Mouse (Mus musculus): ENCODE results near the gene Cntnap1. TPM values are rescaled to one million over a fixed set of nuclear protein-coding genes. Genes with fewer than 3 reads are reported as not detected.

Cntnap1 gene
- 0.17 TPM for polyA plus RNA-seq (2014; fragmentation: Illumina TruSeq; extraction: RNeasy Lipid Tissue Mini Kit (QIAGEN cat#74804); ENCODE audit: low read depth, low replicate concordance)

GRCm38 (mm10) chr11:101170354-101170810, at the start of gene Cntnap1:
TSS of gene Cntnap1 (plus strand) at chr11:101170523.

GRCm38 (mm10) chr11:101155728-101156371, 14.5 kb upstream of the Cntnap1 start, which contains the start of gene Tubg2:
TSS of gene Tubg2 (plus strand) at chr11:101155907.

GRCm38 (mm10) chr11:101170811-101171610, 688 bp downstream of the Cntnap1 start, which contains the start of gene Plekhh3:
TSS of gene Plekhh3 (minus strand) at chr11:101171351.

GRCm38 (mm10) chr11:101174851-101175628, 4.7 kb downstream of the Cntnap1 start, which contains the start of gene Ccr10:
TSS of gene Ccr10 (minus strand) at chr11:101175443.

GRCm38 (mm10) chr11:101226065-101226701, 55.9 kb downstream of the Cntnap1 start, which contains the start of gene Ezh1:
TSS of gene Ezh1 (minus strand) at chr11:101226463.

Other genes starting within 250 kb of the Cntnap1 start
- 18.6 TPM for gene Stat3, start 231.0 kb upstream of the Cntnap1 start, polyA plus RNA-seq (2014; fragmentation: Illumina TruSeq; extraction: RNeasy Lipid Tissue Mini Kit (QIAGEN cat#74804); ENCODE audit: low read depth, low replicate concordance)
- gene Cavin1, start 199.6 kb upstream of the Cntnap1 start, polyA plus RNA-seq (2014; fragmentation: Illumina TruSeq; extraction: RNeasy Lipid Tissue Mini Kit (QIAGEN cat#74804); ENCODE audit: low read depth, low replicate concordance): 126 TPM
- gene Atp6v0a1, start 161.1 kb upstream of the Cntnap1 start, polyA plus RNA-seq (2014; fragmentation: Illumina TruSeq; extraction: RNeasy Lipid Tissue Mini Kit (QIAGEN cat#74804); ENCODE audit: low read depth, low replicate concordance): 131 TPM
- gene Naglu, start 100.5 kb upstream of the Cntnap1 start, polyA plus RNA-seq (2014; fragmentation: Illumina TruSeq; extraction: RNeasy Lipid Tissue Mini Kit (QIAGEN cat#74804); ENCODE audit: low read depth, low replicate concordance): 0.76 TPM
- gene Hsd17b1, start 92.1 kb upstream of the Cntnap1 start, polyA plus RNA-seq (2014; fragmentation: Illumina TruSeq; extraction: RNeasy Lipid Tissue Mini Kit (QIAGEN cat#74804); ENCODE audit: low read depth, low replicate concordance): not detected
- 5.5 TPM for gene Coasy, start 88.0 kb upstream of the Cntnap1 start, polyA plus RNA-seq (2014; fragmentation: Illumina TruSeq; extraction: RNeasy Lipid Tissue Mini Kit (QIAGEN cat#74804); ENCODE audit: low read depth, low replicate concordance)
- gene Mlx, start 83.2 kb upstream of the Cntnap1 start, polyA plus RNA-seq (2014; fragmentation: Illumina TruSeq; extraction: RNeasy Lipid Tissue Mini Kit (QIAGEN cat#74804); ENCODE audit: low read depth, low replicate concordance): 51.7 TPM
- 4.3 TPM for gene Psmc3ip, start 75.1 kb upstream of the Cntnap1 start, polyA plus RNA-seq (2014; fragmentation: Illumina TruSeq; extraction: RNeasy Lipid Tissue Mini Kit (QIAGEN cat#74804); ENCODE audit: low read depth, low replicate concordance)
- gene Retreg3, start 50.6 kb upstream of the Cntnap1 start, polyA plus RNA-seq (2014; fragmentation: Illumina TruSeq; extraction: RNeasy Lipid Tissue Mini Kit (QIAGEN cat#74804); ENCODE audit: low read depth, low replicate concordance): 40.1 TPM
- 3.0 TPM for gene Tubg1, start 50.6 kb upstream of the Cntnap1 start, polyA plus RNA-seq (2014; fragmentation: Illumina TruSeq; extraction: RNeasy Lipid Tissue Mini Kit (QIAGEN cat#74804); ENCODE audit: low read depth, low replicate concordance)
- not detected for gene Tubg2, start 14.6 kb upstream of the Cntnap1 start, polyA plus RNA-seq (2014; fragmentation: Illumina TruSeq; extraction: RNeasy Lipid Tissue Mini Kit (QIAGEN cat#74804); ENCODE audit: low read depth, low replicate concordance)
- gene Plekhh3, start 828 bp downstream of the Cntnap1 start, polyA plus RNA-seq (2014; fragmentation: Illumina TruSeq; extraction: RNeasy Lipid Tissue Mini Kit (QIAGEN cat#74804); ENCODE audit: low read depth, low replicate concordance): not detected
- gene Ccr10, start 4.9 kb downstream of the Cntnap1 start, polyA plus RNA-seq (2014; fragmentation: Illumina TruSeq; extraction: RNeasy Lipid Tissue Mini Kit (QIAGEN cat#74804); ENCODE audit: low read depth, low replicate concordance): not detected
- gene Ezh1, start 55.9 kb downstream of the Cntnap1 start, polyA plus RNA-seq (2014; fragmentation: Illumina TruSeq; extraction: RNeasy Lipid Tissue Mini Kit (QIAGEN cat#74804); ENCODE audit: low read depth, low replicate concordance): 26.1 TPM
- 6.6 TPM for gene Ramp2, start 75.5 kb downstream of the Cntnap1 start, polyA plus RNA-seq (2014; fragmentation: Illumina TruSeq; extraction: RNeasy Lipid Tissue Mini Kit (QIAGEN cat#74804); ENCODE audit: low read depth, low replicate concordance)
- gene Vps25, start 83.2 kb downstream of the Cntnap1 start, polyA plus RNA-seq (2014; fragmentation: Illumina TruSeq; extraction: RNeasy Lipid Tissue Mini Kit (QIAGEN cat#74804); ENCODE audit: low read depth, low replicate concordance): 99.3 TPM
- not detected for gene Wnk4, start 90.0 kb downstream of the Cntnap1 start, polyA plus RNA-seq (2014; fragmentation: Illumina TruSeq; extraction: RNeasy Lipid Tissue Mini Kit (QIAGEN cat#74804); ENCODE audit: low read depth, low replicate concordance)
- gene Cntd1, start 108.5 kb downstream of the Cntnap1 start, polyA plus RNA-seq (2014; fragmentation: Illumina TruSeq; extraction: RNeasy Lipid Tissue Mini Kit (QIAGEN cat#74804); ENCODE audit: low read depth, low replicate concordance): 0.35 TPM
- 5.0 TPM for gene Coa3, start 108.6 kb downstream of the Cntnap1 start, polyA plus RNA-seq (2014; fragmentation: Illumina TruSeq; extraction: RNeasy Lipid Tissue Mini Kit (QIAGEN cat#74804); ENCODE audit: low read depth, low replicate concordance)
- gene Becn1, start 131.8 kb downstream of the Cntnap1 start, polyA plus RNA-seq (2014; fragmentation: Illumina TruSeq; extraction: RNeasy Lipid Tissue Mini Kit (QIAGEN cat#74804); ENCODE audit: low read depth, low replicate concordance): 112 TPM
- 268 TPM for gene Psme3, start 145.7 kb downstream of the Cntnap1 start, polyA plus RNA-seq (2014; fragmentation: Illumina TruSeq; extraction: RNeasy Lipid Tissue Mini Kit (QIAGEN cat#74804); ENCODE audit: low read depth, low replicate concordance)
- gene Aoc2, start 154.5 kb downstream of the Cntnap1 start, polyA plus RNA-seq (2014; fragmentation: Illumina TruSeq; extraction: RNeasy Lipid Tissue Mini Kit (QIAGEN cat#74804); ENCODE audit: low read depth, low replicate concordance): not detected
- 22.7 TPM for gene Aoc3, start 160.1 kb downstream of the Cntnap1 start, polyA plus RNA-seq (2014; fragmentation: Illumina TruSeq; extraction: RNeasy Lipid Tissue Mini Kit (QIAGEN cat#74804); ENCODE audit: low read depth, low replicate concordance)
- gene G6pc, start 197.0 kb downstream of the Cntnap1 start, polyA plus RNA-seq (2014; fragmentation: Illumina TruSeq; extraction: RNeasy Lipid Tissue Mini Kit (QIAGEN cat#74804); ENCODE audit: low read depth, low replicate concordance): 0.47 TPM
- 8.6 TPM for gene Aarsd1, start 247.1 kb downstream of the Cntnap1 start, polyA plus RNA-seq (2014; fragmentation: Illumina TruSeq; extraction: RNeasy Lipid Tissue Mini Kit (QIAGEN cat#74804); ENCODE audit: low read depth, low replicate concordance)